Mouse (Mus musculus): ENCODE measurements around the gene P4ha3.

P4ha3 gene

DNA sequence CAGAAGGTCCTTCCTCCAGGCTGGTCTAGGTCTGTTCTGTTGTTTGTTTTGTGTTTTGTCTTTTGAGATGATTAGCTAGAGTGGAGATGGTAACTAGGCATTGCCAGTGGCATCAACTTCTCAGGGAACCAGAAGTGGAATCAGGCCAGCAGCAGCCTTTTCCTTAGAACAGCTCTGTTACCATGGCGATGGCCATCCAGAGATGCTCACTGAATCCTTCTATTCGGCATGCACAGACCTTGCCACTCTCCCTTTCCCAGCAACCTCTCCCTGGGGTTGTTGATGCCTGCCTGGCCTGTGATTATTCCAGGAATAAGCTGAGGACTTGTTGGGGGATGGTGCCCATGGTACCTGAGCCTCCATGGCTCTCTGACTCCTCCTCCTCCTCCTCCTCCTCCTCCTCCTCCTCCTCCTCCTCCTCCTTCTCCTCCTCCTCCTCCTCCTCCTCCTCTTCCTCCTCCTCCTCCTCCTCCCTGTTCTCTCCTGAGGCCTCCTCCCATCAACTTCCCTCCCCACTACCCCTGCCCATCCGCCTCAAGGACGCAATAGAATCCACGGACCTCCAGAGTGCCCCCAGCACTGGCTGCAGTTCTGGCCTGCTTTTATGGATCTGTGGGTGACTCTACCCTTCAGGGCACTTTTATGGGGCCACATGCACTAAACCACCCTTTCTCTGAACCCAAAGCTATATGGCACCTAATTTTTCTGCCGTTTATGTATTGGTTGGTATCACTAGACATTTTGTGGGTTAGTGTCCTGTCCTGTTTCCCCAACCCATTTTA lies 22.7 kb downstream of the P4ha3 start:
- DNase-seq, result peak; percentile 70

DNA sequence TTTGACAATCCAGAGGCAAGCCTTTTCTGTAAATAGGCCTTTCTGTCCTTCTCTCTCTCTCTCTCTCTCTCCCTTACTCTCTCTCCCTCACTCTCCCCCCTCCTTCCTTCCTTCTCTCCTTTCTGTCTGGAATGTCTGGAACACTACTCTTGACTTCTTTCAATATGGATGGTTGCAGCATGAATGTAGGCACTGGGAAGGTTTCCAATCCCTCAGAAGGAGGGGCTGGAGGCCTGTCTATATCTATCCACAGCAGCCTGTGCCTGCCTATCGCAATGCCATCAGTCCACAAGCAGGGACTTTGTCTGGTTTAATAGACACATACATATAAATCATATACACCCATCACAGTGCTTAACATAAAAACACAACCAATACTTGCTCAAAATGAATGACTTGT lies 23.9 kb downstream of the P4ha3 start:
- DNase-seq, result no peak

DNA sequence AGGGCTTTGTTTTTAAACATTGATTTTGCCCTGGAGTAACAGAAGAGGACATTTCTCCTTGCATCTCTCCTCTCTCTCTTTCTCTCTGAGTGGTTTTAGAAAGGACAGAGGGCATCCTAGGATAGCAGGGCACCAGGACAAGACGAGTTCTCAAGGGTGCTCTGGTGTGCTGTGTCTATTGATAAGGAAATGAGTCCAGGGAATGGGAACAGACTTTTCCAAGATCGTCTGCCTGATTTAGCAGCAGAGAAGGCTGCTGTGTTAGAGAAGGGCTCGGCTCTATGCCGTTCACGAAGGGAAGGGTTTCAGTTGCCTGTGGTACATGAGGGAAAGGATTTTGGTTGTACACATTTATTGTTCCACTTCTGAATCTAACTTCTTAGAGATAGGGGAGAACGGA lies 24.4 kb downstream of the P4ha3 start:
- no peak for DNase-seq

DNA sequence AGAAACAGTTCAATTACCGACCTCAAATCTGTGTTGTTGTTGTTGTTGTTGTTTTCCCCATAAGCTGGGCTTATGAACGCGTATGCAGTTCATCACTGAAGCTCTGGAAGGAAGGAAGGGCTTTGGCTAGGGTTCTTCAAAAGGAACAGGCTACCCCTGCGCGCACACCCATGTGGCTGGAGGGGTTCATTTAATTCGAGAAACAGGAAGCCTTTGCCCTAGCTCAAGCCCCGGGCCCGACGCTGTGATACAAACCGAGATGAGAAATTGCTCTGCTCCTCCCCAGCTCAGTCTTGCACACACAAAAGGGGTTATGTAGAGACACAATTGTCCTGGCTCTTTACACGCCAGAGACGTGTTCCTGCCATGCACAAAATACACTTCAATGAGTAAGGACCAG lies 25.0 kb downstream of the P4ha3 start:
- DNase-seq, result no peak

DNA sequence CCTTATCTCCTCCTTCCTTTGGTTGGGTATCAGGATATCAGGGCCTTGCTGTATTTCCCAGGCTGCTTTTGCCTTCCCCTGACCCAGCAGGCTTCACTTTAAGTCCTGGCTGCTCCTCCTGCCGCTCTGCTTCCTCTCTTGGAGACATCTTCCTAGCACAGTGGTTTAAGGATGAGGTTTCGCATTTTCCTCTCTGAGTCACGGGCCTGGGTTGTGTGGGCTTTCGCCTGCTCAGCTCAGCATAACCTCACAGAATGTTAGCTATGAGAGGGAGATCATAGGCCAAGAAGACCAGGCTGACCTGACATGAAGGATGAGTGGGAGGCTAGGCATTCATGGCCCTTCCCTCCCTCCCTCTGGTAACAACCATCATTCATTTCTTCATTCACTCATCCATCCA lies 27.4 kb downstream of the P4ha3 start:
- no peak for DNase-seq

DNA sequence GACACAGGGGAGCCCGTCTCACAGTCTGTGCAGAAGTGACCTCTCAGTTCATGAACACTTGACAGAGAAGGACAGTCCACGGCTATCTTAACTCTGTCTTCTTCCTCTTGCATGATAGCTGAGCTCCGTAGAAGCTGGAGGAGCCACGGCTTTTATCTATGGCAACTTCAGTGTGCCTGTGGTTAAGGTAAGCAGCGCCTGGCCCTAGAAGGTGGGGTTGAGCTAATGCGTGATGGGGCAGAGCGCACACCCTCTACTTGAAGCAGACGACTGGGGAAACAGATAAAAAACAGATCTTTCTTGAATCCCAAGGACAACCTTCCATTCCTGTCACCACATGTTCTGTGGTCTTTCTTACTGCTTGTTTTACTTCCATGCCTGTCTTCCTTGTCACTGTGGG lies 31.6 kb downstream of the P4ha3 start:
- no peak for DNase-seq

DNA sequence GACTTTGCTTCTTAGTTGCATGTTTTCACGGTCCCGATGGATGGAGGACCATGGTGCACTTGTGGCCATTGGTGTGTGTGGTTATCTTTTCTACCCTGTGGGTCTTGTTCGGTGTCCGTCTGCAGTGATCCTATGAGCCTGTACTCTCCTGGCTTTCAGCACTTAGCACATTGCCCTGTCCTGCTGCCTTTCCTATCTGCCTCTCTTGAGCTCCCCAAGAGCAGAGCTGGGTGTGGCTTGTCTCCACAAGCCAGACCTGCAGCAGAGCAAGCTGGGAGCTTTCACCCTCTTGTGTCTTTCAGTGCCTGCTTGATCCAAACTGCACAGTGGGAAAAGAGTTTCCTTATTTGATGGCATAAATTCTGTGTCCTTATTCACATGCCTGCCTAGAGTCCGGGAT lies 32.2 kb downstream of the P4ha3 start:
- no peak for DNase-seq

DNA sequence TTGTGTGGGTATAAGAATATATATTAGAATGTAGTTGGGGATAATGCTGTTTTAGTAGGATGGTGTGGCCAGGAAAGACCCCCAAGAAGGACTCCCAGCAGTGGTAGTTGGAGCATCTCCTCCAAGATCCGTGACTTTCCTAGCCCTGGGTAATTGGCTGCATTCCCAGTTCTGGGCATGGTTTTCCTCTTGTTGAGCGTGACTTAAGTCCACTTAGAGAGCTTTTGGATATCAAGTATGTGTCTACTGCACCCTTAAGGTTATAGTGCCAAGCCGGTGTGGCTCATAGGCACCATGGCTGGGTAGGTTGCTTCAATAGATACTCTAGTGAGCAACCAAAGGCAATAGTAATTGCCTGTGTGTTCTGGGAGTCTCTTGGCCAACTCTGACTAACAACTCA lies 38.4 kb downstream of the P4ha3 start:
- DNase-seq, result no peak

DNA sequence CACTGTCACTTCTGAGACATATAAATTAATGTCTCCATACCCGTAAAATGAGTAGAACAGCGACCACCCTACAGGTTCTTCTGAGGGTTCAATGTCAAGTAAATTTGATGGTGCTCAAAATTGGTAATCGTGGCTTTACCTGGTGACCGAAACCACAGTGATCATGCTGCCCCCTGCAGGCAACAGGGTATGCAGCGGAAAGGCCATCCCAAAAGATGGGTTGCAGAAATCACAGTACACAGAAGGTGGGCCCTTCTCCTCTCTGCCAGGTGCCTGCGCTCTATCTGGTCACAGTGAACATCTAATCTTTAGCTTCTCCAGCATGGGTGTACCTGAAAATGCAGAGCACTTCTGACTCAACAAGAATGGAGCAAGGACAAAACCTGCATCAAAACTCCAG lies 40.2 kb downstream of the P4ha3 start:
- DNase-seq, result peak; percentile 60

DNA sequence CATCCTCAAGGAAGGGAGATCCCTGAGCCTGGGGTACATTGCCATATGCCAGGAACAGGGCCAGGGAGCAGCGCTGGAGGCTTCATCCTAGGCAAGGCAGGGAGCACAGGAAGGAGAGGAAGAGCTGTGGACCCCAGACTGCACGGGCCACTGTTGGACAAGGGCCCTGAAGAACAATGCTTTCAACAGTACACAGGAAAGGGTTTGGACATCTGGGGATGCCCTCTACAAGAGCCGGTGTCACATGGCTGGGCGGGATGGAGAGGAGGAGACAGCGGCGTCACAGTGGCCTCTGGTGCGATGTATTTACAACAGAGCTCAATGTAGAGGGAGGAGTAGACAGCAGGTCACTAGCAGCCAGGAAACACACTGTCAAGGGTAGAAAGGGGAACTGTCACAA lies 42.2 kb downstream of the P4ha3 start:
- DNase-seq, result no peak

DNA sequence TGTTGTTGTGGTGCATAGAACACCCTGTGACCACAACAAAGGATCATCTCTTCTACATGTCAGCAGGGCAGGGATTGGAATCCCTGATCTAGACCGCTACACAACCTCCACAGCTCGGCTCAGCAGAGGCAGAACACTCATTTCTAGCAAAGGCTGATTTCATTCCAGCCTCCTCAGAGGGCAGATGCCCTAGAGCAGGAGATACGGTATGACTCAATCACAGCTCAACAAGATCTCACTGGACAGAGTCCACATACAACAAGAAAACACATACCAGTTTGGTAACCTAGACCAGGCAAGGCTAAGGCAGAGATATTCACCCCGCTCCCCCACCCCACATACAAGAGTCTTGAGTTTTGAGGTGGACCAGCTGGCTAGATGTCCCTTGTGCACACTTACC lies 43.3 kb downstream of the P4ha3 start:
- DNase-seq, result no peak

DNA sequence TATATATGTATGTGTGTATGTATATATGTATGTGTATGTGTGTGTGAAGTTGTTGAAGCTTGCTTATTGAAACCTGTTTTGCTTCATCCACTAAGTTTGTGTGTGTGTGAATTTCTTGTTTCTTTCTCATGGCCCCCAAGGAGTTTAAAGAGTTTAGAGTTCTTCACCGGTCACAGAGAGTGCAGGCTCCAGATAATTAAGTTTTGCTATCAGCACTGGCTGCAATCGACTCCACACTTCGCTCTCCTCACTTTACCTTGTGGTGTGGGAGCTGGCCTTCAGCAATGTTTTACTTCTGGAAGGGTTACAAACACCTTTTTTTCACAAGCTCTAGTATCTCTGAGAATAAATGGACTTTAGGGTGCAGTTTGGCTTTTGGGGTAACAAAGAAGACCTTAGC lies 45.9 kb downstream of the P4ha3 start:
- no peak for DNase-seq

DNA sequence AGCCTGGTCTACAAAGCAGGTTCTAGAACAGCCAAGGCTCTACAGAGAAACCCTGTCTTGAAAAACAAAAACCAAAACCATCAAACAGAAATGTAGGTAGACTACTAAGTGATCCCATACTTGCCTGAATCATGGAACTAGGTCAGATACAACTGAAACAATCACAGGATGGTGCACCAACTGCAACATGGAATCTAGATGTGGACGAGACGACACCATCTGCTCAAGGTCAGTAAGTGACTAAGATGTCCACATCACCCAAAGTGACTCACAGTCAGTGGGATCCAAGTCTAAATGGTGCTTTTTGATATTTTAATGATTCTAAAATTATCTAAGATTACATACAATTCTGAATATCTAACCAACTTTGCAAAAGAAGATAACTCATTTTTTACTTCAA lies 50.6 kb downstream of the P4ha3 start:
- no peak for DNase-seq

DNA sequence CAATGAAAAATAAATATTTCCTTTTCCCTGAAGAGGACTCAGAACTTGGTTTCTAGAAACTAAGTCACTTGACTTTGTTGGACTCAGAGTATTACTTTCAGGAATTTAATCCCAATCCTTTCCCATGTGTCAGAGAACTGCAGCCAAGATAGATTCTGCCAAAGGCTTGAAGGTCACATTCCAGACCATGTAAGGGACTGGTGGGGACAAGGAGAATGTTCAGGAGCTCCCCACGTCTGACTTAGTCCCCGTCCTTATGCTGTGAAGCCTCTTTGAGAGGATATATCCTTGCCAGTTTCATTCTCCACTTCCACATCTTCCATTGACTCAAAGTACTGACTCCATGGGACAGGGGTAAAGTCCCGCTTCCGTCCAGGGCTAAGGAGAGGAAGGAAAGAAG lies 69.7 kb downstream of the P4ha3 start:
- no peak for DNase-seq

DNA sequence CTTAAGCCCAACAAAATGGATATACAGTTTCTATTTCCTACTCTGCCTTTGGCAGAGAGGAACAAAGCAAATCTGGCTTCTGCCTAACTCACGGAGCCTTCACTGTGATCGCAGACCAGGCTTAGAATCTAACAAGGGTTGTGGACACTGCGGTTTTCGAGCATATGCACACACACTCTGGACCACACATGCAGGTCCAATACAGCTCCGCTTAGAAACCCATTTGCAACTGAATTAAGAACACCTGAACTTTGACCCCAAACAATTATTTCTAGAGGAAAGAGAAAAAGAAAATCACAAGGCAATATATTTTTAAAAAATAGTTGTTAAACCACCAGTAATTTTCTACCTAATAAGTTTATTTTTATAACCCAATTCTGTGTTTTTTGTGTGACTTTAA lies 71.0 kb downstream of the P4ha3 start:
- no peak for DNase-seq

DNA sequence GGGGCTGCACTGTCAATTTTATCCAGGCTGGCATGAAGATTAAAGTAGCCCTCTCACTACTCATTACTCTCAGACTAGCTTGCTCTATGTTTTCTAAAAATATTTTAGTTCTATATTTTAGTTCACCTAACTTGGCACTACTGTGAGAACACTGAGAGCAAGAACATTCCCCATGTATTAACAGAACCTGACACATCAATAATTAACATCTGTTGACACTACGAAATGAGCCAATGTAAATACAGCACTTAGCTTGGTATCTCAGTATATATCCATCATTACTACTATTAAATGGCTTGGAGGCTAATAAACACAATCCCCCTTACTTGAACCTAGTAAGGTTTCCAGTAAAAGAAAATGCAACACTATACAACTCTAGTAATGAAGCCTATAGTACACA lies 71.4 kb downstream of the P4ha3 start:
- DNase-seq, result no peak

DNA sequence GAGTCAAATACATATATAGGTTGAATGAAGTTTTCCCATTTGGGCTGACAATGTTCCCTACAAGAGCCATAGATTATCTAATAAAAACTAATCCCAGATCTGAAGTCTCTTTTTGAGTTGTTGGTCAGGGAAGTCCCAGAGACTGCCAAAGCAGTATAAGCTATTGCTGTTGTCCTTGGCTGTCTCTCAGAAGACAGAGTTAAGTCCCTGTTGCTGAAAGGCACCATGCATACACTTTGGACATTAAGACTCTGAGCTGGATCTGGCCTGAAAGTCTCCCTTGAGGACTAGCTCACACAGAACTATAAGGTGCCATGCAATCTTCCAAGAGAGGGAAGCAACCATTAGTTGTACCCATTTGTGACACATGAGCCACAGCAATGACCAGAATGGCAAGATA lies 72.5 kb downstream of the P4ha3 start:
- DNase-seq, result no peak

DNA sequence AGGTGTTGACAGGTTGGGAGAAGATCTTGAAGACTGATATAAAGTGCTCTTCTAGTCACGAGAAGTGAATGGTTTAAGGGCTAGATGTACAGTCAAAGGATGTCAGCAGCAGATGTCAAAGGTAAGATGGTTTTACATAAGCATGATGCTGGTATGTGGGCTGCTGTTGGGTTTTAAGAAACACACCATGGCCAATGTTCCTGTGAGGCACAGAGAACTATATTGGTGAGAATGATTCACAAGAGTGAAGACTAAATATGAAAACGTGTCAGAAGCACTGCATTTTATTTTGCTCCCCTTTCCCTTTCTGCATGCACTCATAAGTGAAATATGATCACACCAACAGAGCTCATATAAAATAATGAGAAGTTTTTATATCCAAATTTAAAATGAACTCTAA lies 77.8 kb downstream of the P4ha3 start:
- no peak for DNase-seq

DNA sequence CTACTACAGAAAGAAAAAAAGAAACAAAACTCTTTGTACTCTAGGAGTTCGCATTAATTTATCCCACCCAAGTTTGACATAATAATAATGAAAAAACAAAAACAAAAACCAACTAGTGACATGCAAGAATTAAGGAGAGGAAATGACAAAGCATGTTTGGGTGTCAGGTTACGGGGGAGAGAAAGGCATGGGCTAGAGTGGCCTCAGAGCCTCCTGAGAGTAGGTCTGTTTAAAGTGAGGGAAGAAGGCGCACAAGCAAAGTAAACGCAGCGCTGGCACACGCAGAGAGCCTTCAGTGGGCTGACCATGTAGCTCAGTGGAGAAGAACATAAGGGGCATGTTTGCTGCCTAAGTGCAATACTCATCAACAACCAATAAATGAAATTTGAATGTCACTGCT lies 79.6 kb downstream of the P4ha3 start:
- DNase-seq, result no peak

Data from right cerebral cortex, postnatal 14 days (tissue).